Mouse (Mus musculus) spleen, adult 2 months (tissue): ENCODE data around the gene Raet1e.
"Not testable (repeated sequence)": the region's sequence is repeated elsewhere in the genome, so short reads cannot be mapped to it uniquely, and the experiment has no call there.

Source experiments
- CTCF ChIP-seq: fragments of 200-500 bp; IDR thresholded peaks from 2 replicates; pipeline ENCODE4 v1.5.1; 2011; ENCODE audit warnings: mild to moderate bottlenecking, inconsistent platforms; ENCODE audit not compliant: insufficient read depth, insufficient read length, insufficient replicate concordance; ENCODE audit errors: extremely low read depth
- POLR2A ChIP-seq: fragments of 200-500 bp; IDR thresholded peaks from 2 replicates; pipeline ENCODE4 v1.6.1; 2011; ENCODE audit warnings: low read depth, low read length, inconsistent platforms

DNA sequence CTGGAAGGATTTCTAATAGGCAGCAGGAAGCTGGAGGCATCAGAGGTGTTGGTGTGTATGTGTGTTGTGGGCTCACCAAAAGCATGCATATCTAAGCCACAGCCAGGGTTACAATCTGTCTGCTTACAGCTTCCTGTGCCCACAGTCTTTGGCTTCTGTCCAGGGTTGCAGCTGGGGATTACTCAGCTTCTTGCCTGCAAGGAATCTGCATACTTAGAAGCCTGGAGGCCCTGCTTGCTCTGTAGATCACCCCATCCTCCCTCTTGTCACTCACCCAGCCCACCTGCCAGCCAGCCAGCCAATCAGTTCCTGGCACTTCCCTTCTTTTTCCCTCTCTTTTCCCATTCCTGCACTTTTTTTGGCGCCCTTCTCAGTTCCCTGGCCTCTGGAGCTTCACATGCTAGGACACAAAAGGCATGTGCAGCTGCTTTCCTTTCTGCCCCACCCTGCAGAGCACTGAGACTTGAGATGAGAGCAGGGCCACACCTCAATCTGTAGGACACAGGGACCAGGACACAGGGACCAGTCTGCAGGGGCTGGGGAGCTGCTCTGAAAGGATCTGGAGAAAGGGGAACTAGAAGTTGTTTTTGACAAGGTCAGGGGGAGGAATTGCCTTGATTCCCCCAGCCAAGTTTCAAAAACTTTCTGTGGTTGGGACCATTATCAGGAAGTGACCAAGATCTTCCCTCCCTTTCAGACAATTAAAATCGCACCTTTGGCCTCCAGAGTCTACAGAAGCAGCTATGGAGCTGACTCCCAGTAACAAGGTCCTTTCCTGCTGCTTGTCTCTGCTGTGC lies 234.9 kb downstream of the Raet1e start:
- TF ChIP-seq CTCF, POLR2A: not testable (repeated sequence)
